Mouse (Mus musculus) forebrain, embryonic 16.5 days (tissue): ENCODE measurements at regions not wholly inside any gene's neighbourhood (a gene's known extent, or its start where the extent isn't known, plus 50 kb on each side); places are given as distances from the start of the nearest gene placed in this dataset.

Experiments
- ATAC-seq: fragments of 200-750 bp; cut with Nextera tagmentation; 2 replicates; pipeline ENCODE4 v1.8.0; 2017; ENCODE audit warnings: mild to moderate bottlenecking, moderate library complexity
- H3K27ac ChIP-seq: fragments of 300-500 bp; sonication (generic); 2 replicates; pipeline ENCODE4 v1.5.1; 2014; ENCODE audit warnings: low read length, control low read depth
- H3K27me3 ChIP-seq: fragments of 300-500 bp; sonication (generic); replicated peaks from 2 replicates; pipeline ENCODE4 v1.6.1; 2014; ENCODE audit warnings: low read length; ENCODE audit not compliant: control insufficient read depth, insufficient read depth
- H3K36me3 ChIP-seq: fragments of 300-500 bp; sonication (generic); 2 replicates; pipeline ENCODE4 v1.6.1; 2014; ENCODE audit not compliant: control insufficient read depth, insufficient read depth
- H3K4me1 ChIP-seq: fragments of 300-500 bp; sonication (generic); replicated peaks from 2 replicates; pipeline ENCODE4 v1.6.1; 2014; ENCODE audit warnings: low read length; ENCODE audit not compliant: control insufficient read depth, insufficient read depth
- H3K4me2 ChIP-seq: fragments of 300-500 bp; sonication (generic); 2 replicates; pipeline ENCODE4 v1.6.1; 2014; ENCODE audit warnings: mild to moderate bottlenecking, low read length, control low read depth
- H3K4me3 ChIP-seq: fragments of 300-500 bp; sonication (generic); replicated peaks from 2 replicates; pipeline ENCODE4 v1.5.1; 2014; ENCODE audit warnings: mild to moderate bottlenecking, low read length, control low read depth
- H3K9ac ChIP-seq: fragments of 300-500 bp; sonication (generic); replicated peaks from 2 replicates; pipeline ENCODE4 v1.6.1; 2014; ENCODE audit warnings: low read depth, low read length, control low read depth
- H3K9me3 ChIP-seq: fragments of 300-500 bp; sonication (generic); 2 replicates; pipeline ENCODE4 v1.6.1; 2016; ENCODE audit warnings: low read length; ENCODE audit not compliant: control insufficient read depth
- WGBS: fragments of 180-500 bp; shearing (Covaris S2); extraction: QIAGEN DNeasy Blood & Tissue Kit; methylation state at CpG from one replicate; pipeline ENCODE4 v1.1.7; 2014; 5-methylcytosine and 5-hydroxymethylcytosine counted together

DNA sequence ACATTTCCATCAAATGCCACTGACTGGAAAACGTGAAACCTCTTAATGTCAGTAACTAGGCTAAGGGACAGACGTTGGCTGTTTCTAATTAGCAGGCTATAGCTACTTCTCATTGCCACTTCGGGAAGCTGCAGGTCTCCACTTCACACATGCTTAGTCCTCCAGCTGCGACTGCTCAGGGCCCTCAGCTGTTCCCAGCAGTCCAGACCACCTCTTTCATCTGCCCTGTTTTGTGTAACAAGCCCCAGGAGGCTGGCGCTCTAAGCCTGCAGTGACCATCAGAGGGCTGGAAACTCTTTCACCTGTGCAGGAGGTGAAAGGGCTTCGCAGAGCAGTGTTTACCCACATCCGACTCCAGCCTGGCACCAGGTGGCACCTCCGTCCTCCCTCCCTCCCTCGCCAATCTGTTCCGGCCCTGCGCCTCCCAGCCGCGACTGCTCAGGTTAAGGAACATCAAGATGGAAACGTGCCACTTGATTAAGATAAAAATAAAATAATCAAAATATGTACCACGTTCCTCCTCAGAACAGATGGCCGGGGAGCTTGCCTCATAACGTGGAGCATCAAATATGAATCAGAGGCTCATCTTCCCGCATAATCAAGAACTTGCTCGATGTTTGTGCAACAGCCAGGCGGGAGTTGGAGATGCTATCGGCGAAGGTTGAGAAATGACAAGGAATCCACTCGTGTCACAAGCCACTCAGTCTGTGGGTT, 72.6 kb upstream of the Plet1 start:
- no peaks in the 10 kb centered on the region for H3K9me3 ChIP-seq
- H3K4me1 ChIP-seq, result no peaks in the 10 kb centered on the region
- 70% methylated on average over 23 of the region's 23 CpGs for WGBS
- no peaks in the 10 kb centered on the region for H3K27me3 ChIP-seq
- no peak overlapping the region for H3K4me2 ChIP-seq
- H3K4me3 ChIP-seq, result no peak overlapping the region
- H3K9ac ChIP-seq, result no peak overlapping the region
- no peaks in the 10 kb centered on the region for H3K36me3 ChIP-seq
- ATAC-seq, result no peak
- no peak overlapping the region for H3K27ac ChIP-seq

DNA sequence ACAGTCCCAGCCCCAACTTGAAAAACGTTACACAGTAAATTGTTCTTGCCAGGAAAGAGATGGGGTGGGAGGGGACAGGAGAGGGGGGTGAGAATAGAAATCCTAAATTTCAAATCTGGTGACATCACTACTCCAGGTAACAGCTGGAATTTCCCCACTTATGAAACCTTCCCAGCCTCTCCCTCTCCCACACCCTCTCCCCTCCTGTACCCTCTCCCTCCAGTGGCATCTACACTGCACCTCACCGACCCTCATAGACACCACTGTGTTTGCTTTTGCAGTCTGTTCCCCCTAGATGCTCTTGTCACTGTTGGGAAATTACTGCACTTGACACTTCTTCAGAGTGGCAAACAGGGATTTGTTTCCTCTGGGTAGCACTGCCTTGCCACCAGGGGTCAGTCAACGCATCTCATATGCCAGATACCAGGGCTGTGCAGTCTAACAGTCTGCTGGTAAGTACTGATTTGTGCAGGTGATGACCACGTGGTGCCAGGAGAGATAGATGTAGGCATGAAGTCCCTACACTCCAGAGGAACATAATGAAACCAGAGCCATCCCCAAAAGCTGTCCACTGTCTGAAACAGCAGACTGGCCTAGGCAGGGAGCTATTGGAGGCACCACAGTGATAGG, 68.3 kb upstream of the Plet1 start:
- no peak overlapping the region for H3K4me3 ChIP-seq
- 54% methylated on average over 4 of the region's 4 CpGs for WGBS
- ATAC-seq, result no peak

DNA sequence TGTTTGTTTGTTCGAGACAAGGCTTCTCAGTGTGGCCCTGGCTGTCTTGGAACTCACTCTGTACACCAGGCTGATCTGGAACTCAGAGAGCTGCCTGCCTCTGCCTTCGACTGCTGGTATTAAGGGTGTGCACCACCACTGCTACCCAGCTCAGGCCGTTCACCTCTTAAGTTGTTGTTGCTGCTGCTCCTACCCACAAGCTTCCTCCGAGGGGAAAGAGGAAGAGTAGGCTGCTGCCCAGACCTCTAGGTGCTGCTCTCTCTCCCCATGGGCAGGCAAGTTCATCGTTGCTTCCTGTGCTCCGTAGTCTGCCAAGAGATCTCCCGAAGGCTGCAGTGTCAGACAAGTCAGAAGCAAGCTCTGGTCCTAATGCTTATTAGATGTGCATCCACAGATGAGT, 64.2 kb upstream of the Plet1 start:
- no peak for ATAC-seq
- H3K27me3 ChIP-seq, result no peaks in the 10 kb centered on the region
- peaks cover 4% of the 10 kb centered on the region; the same call in 1 of the 2 replicates for H3K4me1 ChIP-seq
- WGBS, result 90% methylated on average over 7 of the region's 7 CpGs
- H3K27ac ChIP-seq, result no peak overlapping the region
- H3K4me3 ChIP-seq, result no peak overlapping the region
- H3K9ac ChIP-seq, result no peak overlapping the region
- no peaks in the 10 kb centered on the region for H3K9me3 ChIP-seq
- no peaks in the 10 kb centered on the region for H3K36me3 ChIP-seq
- no peak overlapping the region for H3K4me2 ChIP-seq

More for the DNA sequence above, 68.3 kb upstream of the Plet1 start:
- H3K9me3 ChIP-seq, result no peaks in the 10 kb centered on the region
- H3K27ac ChIP-seq, result no peak overlapping the region
- no peaks in the 10 kb centered on the region for H3K36me3 ChIP-seq
- H3K9ac ChIP-seq, result no peak overlapping the region
- H3K4me2 ChIP-seq, result no peak overlapping the region
- no peaks in the 10 kb centered on the region for H3K27me3 ChIP-seq
- H3K4me1 ChIP-seq, result no peaks in the 10 kb centered on the region

DNA sequence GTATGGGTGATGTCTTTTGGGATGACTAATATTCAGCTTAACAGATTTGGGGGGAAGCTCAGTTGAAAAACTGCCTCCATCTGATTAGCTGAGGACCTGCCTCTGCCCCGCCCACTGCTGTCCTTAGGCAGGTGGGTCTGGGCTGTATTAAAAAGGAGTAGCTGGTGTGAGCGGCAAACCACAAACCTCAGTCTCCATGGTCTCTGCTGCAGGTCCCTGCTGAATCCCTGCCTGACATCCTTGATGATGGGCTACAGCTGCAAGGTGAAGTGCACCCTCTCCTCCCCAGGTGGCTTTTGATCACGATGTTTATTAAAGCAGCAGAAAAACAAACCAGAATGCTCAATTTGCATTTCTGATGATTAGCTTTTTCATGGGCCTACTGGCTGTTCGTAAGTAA, 60.8 kb upstream of the Plet1 start:
- H3K36me3 ChIP-seq, result no peaks in the 10 kb centered on the region
- no peak overlapping the region for H3K9ac ChIP-seq
- H3K4me2 ChIP-seq, result no peak overlapping the region
- H3K27me3 ChIP-seq, result no peaks in the 10 kb centered on the region
- H3K27ac ChIP-seq, result no peak overlapping the region
- no peaks in the 10 kb centered on the region for H3K9me3 ChIP-seq
- no peak overlapping the region for H3K4me3 ChIP-seq
- ATAC-seq, result no peak
- WGBS, result 60% methylated on average over 4 of the region's 4 CpGs
- peaks cover 4% of the 10 kb centered on the region for H3K4me1 ChIP-seq

DNA sequence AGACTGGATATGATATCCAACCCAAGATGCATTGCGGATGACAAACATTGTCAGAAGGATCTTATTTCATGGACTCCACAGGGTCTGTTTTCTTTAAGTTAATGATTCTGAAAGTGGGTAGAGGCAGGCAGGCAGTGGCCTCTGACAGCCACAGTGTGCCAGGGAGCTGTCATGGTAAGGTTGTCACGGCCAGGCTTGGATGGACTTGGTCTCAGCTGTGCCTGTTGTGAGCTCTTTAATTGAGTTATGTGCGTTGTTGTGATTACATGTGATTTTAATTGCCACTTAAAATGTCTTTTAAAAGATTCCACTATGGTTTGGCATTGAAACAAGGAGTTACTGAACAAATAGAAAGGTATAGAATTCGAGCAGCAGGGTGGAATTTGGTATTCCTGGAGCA, 60.3 kb upstream of the Plet1 start:
- Histone ChIP-seq H3K9me3 (no peaks in the 10 kb centered on the region), H3K4me1 (peaks cover 4% of the 10 kb centered on the region), H3K4me2 (no peak overlapping the region), H3K27me3 (no peaks in the 10 kb centered on the region), H3K4me3 (no peak overlapping the region), H3K36me3 (no peaks in the 10 kb centered on the region), H3K27ac (no peak overlapping the region), H3K9ac (no peak overlapping the region)
- 32% methylated on average over 4 of the region's 4 CpGs for WGBS
- ATAC-seq, result no peak

DNA sequence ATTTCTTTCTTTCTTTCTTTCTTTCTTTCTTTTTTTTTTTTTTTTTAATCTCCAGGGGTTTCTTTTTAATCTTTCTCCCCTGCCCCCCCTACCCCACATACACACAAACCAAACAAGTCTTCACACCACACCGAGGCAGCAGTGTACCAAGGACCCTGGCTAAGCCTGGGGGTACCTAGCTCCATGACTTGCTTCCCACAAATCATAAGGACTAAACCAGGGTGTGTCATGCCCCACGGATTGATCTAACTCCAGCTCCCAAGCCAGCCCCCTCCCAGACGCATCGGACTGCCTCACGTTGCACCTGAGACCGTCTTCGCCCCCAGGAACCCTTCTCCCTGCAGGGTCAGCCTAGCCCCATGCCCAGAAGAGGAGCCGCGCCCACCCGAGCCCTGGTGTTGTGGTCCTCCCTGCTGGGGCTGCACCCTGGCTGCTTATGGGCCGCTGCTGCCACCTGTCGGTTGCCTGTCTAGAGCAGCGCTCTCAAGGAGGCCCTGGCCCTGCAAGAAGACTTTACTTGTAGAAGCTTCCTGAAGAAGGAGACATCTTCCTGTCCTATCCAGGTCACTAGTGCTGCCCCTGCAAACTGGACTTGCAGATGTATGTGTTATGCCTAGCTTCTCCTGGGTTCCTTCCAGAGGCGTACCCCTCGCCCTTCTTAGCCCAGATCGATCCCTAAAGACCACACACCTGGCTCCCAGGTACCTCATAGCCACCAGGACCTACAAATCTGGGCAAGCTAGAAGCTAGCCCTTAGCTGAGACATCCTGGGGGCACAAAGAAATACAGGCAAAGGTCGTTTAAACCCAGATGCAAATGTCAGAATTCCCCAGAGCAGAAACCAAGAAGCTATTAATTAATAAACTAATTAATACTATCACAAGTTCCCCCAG, 56.2 kb upstream of the Plet1 start:
- H3K36me3 ChIP-seq, result no peaks in the 10 kb centered on the region
- H3K9me3 ChIP-seq, result no peaks in the 10 kb centered on the region
- WGBS, result 18% methylated on average over 17 of the region's 17 CpGs
- peak overlapping the region; percentile 61 for H3K9ac ChIP-seq
- H3K4me3 ChIP-seq, result peak overlapping the region; percentile 40
- H3K4me2 ChIP-seq, result peak overlapping the region; percentile 69
- H3K4me1 ChIP-seq, result peaks cover 13% of the 10 kb centered on the region
- H3K27ac ChIP-seq, result no peak overlapping the region
- ATAC-seq, result peak; percentile 81
- H3K27me3 ChIP-seq, result no peaks in the 10 kb centered on the region

DNA sequence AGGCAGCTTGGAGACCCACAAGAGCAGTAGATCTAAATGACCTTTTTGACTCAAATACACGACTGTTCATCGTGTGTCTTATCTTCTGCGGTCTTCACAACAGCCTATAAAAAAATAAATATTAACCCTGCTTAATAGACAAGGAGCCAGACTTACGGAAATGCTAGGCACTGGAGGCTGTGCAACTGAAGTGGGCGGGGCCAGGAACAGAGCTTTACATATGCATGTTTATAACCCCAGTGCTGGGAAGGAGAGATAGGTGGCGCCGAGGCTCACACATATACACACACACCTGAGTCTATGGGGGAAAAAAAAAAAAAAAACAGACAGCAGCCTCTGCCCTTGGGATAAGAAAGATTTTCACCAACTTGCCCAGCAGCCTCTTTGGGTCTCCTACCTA, 55.6 kb upstream of the Plet1 start:
- H3K4me2 ChIP-seq, result no peak overlapping the region
- 65% methylated on average over 7 of the region's 7 CpGs for WGBS
- H3K27me3 ChIP-seq, result no peaks in the 10 kb centered on the region
- H3K9ac ChIP-seq, result no peak overlapping the region
- peaks cover 13% of the 10 kb centered on the region for H3K4me1 ChIP-seq
- no peak overlapping the region for H3K4me3 ChIP-seq
- no peak for ATAC-seq
- H3K9me3 ChIP-seq, result no peaks in the 10 kb centered on the region
- no peaks in the 10 kb centered on the region for H3K36me3 ChIP-seq
- H3K27ac ChIP-seq, result no peak overlapping the region

DNA sequence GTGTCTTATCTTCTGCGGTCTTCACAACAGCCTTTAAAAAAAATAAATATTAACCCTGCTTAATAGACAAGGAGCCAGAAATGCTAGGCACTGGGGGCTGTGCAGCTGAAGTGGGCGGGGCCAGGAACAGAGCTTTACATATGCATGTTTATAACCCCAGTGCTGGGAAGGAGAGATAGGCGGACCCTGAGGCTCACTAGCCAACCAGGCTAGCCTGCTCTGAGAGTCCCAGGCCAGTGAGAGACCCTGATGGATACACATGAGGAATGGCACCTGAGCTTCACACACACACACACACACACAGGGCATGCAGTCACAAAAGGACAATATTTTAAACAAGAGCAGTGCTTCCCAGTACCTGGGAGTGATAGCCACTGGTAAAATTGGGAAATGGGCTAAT, 54.1 kb upstream of the Plet1 start:
- Histone ChIP-seq H3K4me3 (no peak overlapping the region), H3K27ac (0 out of 2 replicates have a peak overlapping the region, but pooled peaks have one; percentile 32), H3K9ac (no peak overlapping the region), H3K36me3 (no peaks in the 10 kb centered on the region), H3K27me3 (no peaks in the 10 kb centered on the region), H3K9me3 (no peaks in the 10 kb centered on the region), H3K4me1 (peaks cover 9% of the 10 kb centered on the region), H3K4me2 (no peak overlapping the region)
- WGBS, result 81% methylated on average over 3 of the region's 3 CpGs
- peak; percentile 34 for ATAC-seq

DNA sequence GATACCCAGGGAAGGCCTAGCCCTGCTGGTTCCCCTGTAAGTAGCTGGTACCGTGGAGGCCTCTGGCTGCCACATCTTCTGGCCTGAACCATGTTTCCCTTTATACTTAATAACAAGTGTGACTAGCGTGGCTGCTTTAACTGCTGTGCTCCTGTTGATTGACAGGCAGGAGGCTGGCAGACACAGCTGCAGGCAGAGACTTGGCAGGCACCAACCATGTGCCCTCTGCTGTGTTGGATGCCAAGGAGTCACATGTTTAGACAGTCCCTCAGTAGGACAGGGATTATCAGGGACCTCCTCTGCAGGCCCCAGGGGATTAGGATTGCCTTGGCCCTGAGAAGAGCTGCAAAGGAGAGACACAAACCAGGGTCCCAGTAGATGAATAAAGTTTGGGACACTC, 53.6 kb upstream of the Plet1 start:
- H3K27ac ChIP-seq, result peak overlapping the region; percentile 32; the same call in 1 of the 2 replicates
- no peak overlapping the region for H3K4me3 ChIP-seq
- H3K9ac ChIP-seq, result no peak overlapping the region
- no peaks in the 10 kb centered on the region for H3K27me3 ChIP-seq
- H3K4me2 ChIP-seq, result no peak overlapping the region
- H3K9me3 ChIP-seq, result no peaks in the 10 kb centered on the region
- peaks cover 9% of the 10 kb centered on the region for H3K4me1 ChIP-seq
- no peaks in the 10 kb centered on the region for H3K36me3 ChIP-seq
- ATAC-seq, result peak; percentile 86
- 12% methylated on average over 2 of the region's 2 CpGs for WGBS
